Mouse (Mus musculus): ENCODE measurements at regions not wholly inside any gene's neighbourhood (a gene's known extent, or its start where the extent isn't known, plus 50 kb on each side); places are given as distances from the start of the nearest gene placed in this dataset.

DNA sequence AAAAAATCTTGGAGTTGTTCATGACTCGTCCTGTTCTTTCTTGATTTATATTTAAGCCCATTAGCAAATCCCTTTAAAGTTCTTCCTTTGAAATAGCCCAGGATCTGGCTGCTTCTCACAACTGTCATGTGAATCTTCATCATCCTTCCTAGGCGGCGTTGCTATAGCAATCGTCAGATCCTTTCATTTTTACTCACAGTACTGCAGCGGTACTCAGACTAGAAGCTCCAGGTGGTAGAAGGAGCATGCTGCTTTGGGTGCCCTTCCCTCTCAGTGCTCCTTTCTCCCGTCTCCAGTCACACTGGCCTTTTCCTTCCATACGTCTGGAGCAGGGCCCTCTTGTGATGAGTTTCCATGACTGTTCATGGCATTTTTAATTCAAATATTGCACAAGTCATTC is 93.1 kb downstream of the Gm10260 start:
- H3K27me3 ChIP-seq (ENCODE audit: control insufficient read depth, insufficient read depth, low read length) = no peaks in the 10 kb centered on the region
- H3K27ac ChIP-seq (ENCODE audit: low read length) = no peak overlapping the region
- no peak overlapping the region for H3K4me3 ChIP-seq (ENCODE audit: low read depth, low read length)
- no peak for ATAC-seq (ENCODE audit: insufficient number of reproducible peaks, insufficient read depth, low FRiP score, low read depth)
- H3K4me1 ChIP-seq (ENCODE audit: control insufficient read depth, insufficient read depth, low read length) = 0 out of 2 replicates have a peak, but pooled peaks cover 5% of the 10 kb centered on the region
- no peak overlapping the region for H3K9ac ChIP-seq (replicated peaks; ENCODE audit: low read depth, low read length)
- H3K9me3 ChIP-seq (ENCODE audit: control insufficient read depth, low read depth, low read length) = no peaks in the 10 kb centered on the region
- H3K36me3 ChIP-seq (ENCODE audit: control insufficient read depth, insufficient read depth, low read length) = no peaks in the 10 kb centered on the region
- H3K4me2 ChIP-seq (replicated peaks; ENCODE audit: low read depth, low read length) = no peak overlapping the region
- WGBS = 76% methylated on average over 7 of the region's 7 CpGs

DNA sequence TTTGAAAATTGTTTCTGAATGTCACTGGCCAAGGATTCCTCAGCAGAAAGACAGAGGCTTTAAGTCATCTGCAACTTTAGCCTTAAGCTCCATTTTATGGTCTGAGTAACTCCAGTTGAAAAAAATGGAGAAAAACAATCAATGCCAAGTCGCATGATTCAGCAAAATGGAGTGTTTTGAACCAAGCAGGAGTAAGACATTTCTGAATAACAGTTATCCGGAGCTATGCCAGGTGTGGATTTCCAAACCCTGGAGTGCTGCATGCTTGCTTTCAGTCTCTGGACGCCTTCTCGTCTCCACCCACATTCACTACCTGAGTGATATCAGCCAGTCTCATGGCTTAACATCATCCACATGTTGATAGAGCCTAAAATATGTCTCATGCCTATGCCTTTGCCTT is 93.7 kb downstream of the Gm10260 start:
- H3K4me1 ChIP-seq (ENCODE audit: control insufficient read depth, insufficient read depth, low read length) = 0 out of 2 replicates have a peak, but pooled peaks cover 3% of the 10 kb centered on the region
- H3K9ac ChIP-seq (replicated peaks; ENCODE audit: low read depth, low read length) = no peak overlapping the region
- no peak overlapping the region for H3K27ac ChIP-seq (ENCODE audit: low read length)
- no peak for ATAC-seq (ENCODE audit: insufficient number of reproducible peaks, insufficient read depth, low FRiP score, low read depth)
- H3K4me3 ChIP-seq (ENCODE audit: low read depth, low read length) = no peak overlapping the region
- H3K27me3 ChIP-seq (ENCODE audit: control insufficient read depth, insufficient read depth, low read length) = no peaks in the 10 kb centered on the region
- 79% methylated on average over 4 of the region's 4 CpGs for WGBS
- H3K9me3 ChIP-seq (ENCODE audit: control insufficient read depth, low read depth, low read length) = no peaks in the 10 kb centered on the region
- H3K4me2 ChIP-seq (replicated peaks; ENCODE audit: low read depth, low read length) = no peak overlapping the region
- H3K36me3 ChIP-seq (ENCODE audit: control insufficient read depth, insufficient read depth, low read length) = no peaks in the 10 kb centered on the region

DNA sequence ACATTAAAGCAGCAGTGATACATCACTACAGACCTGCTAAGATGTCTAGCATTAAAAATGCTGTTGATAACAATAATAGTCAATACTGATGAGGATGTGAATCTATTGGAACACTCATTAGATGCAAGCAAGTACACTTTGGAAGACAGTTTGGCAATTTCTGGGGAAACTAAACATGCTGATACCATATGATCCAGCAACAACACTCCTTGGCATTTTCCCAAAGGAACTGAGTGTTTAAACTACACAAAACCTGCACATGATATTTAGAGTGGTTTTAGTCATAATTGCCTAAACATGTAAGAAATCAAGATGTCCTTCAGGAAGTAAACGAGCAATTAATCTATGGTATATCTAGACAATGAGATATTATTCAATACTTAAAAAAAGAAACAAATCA is 95.2 kb downstream of the Gm10260 start:
- H3K4me3 ChIP-seq (ENCODE audit: low read depth, low read length) = no peak overlapping the region
- H3K27me3 ChIP-seq (ENCODE audit: control insufficient read depth, insufficient read depth, low read length) = no peaks in the 10 kb centered on the region
- WGBS = 72% methylated on average over 1 of the region's 1 CpGs
- ATAC-seq (ENCODE audit: insufficient number of reproducible peaks, insufficient read depth, low FRiP score, low read depth) = no peak
- H3K27ac ChIP-seq (ENCODE audit: low read length) = no peak overlapping the region
- no peak overlapping the region for H3K9ac ChIP-seq (replicated peaks; ENCODE audit: low read depth, low read length)
- no peaks in the 10 kb centered on the region for H3K36me3 ChIP-seq (ENCODE audit: control insufficient read depth, insufficient read depth, low read length)
- no peaks in the 10 kb centered on the region for H3K9me3 ChIP-seq (ENCODE audit: control insufficient read depth, low read depth, low read length)
- no peak overlapping the region for H3K4me2 ChIP-seq (replicated peaks; ENCODE audit: low read depth, low read length)
- H3K4me1 ChIP-seq (ENCODE audit: control insufficient read depth, insufficient read depth, low read length) = 0 out of 2 replicates have a peak, but pooled peaks cover 3% of the 10 kb centered on the region

DNA sequence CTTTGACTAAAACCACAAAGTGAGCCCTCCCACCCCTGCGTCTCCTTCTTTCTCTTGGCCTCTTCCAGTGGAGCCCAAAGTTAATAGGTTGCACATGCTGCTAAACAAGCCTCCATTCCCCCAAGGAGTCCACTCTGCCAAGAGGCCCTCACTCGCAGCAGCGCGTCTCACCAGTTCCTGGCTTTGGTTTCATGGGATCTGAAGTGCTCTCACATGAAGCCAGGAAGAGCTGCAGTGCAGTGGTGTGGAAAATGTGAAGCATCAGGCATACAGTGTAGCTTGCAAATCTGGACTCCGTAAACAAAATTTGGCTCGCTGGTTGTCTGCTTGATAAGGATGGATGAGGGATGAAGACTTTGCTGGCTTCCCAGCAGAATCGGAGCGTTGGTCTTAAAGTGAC is 97.7 kb downstream of the Gm10260 start:
- Histone ChIP-seq H3K4me2 (replicated peaks; ENCODE audit: low read depth, low read length) (no peak overlapping the region), H3K4me1 (ENCODE audit: control insufficient read depth, insufficient read depth, low read length) (no peaks in the 10 kb centered on the region), H3K27me3 (ENCODE audit: control insufficient read depth, insufficient read depth, low read length) (no peaks in the 10 kb centered on the region), H3K9ac (replicated peaks; ENCODE audit: low read depth, low read length) (no peak overlapping the region), H3K9me3 (ENCODE audit: control insufficient read depth, low read depth, low read length) (no peaks in the 10 kb centered on the region), H3K4me3 (ENCODE audit: low read depth, low read length) (no peak overlapping the region), H3K36me3 (ENCODE audit: control insufficient read depth, insufficient read depth, low read length) (no peaks in the 10 kb centered on the region), H3K27ac (ENCODE audit: low read length) (no peak overlapping the region)
- no peak for ATAC-seq (ENCODE audit: insufficient number of reproducible peaks, insufficient read depth, low FRiP score, low read depth)
- 58% methylated on average over 8 of the region's 8 CpGs for WGBS

DNA sequence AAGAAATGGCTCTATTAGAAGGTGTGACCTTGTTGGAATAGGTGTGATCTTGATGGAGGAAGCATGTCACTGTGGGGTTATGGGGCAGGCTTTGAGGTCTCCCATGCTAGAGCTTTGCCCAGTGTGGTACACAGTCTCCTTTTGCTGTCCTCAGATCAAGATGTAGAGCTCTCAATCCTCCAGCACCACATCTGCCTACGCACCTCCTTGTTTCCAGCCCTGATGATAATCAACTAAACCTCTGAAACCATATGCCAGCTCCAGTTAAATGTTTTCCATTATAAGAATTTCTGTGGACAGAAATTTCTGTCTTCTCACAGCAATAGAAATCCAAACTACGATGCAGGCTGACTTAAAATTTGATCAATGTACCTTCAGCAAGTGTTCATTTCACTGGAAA is 103.8 kb downstream of the Gm10260 start:
- no peaks in the 10 kb centered on the region for H3K36me3 ChIP-seq (ENCODE audit: control insufficient read depth, insufficient read depth, low read length)
- no peak overlapping the region for H3K4me2 ChIP-seq (replicated peaks; ENCODE audit: low read depth, low read length)
- H3K27me3 ChIP-seq (ENCODE audit: control insufficient read depth, insufficient read depth, low read length) = no peaks in the 10 kb centered on the region
- H3K9me3 ChIP-seq (ENCODE audit: control insufficient read depth, low read depth, low read length) = no peaks in the 10 kb centered on the region
- ATAC-seq (ENCODE audit: insufficient number of reproducible peaks, insufficient read depth, low FRiP score, low read depth) = no peak
- H3K27ac ChIP-seq (ENCODE audit: low read length) = no peak overlapping the region
- no peak overlapping the region for H3K4me3 ChIP-seq (ENCODE audit: low read depth, low read length)
- no peaks in the 10 kb centered on the region for H3K4me1 ChIP-seq (ENCODE audit: control insufficient read depth, insufficient read depth, low read length)
- H3K9ac ChIP-seq (replicated peaks; ENCODE audit: low read depth, low read length) = no peak overlapping the region
- WGBS = 91% methylated on average over 2 of the region's 2 CpGs

DNA sequence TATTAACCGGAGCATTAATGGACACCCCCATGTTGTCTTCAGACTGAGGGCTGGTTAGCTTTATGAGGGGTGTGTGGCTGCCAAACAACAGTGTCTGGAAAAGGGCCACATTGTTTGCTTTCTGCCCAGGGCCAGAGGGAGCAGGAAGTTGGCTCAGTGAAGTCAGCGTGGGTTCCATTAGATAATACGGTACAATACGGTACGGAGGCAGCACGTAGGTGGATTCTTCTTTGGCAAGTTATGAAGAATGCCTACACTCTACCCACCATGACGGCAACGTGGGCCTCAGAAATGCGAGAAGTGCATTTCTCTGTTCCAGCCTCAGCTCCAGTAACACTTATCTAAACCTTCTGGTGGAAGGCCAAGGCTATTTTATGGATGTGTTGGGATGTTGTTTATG is 108.2 kb downstream of the Gm10260 start:
- Histone ChIP-seq H3K4me3 (ENCODE audit: low read depth, low read length) (no peak overlapping the region), H3K4me2 (replicated peaks; ENCODE audit: low read depth, low read length) (0 out of 2 replicates have a peak overlapping the region, but pooled peaks have one; percentile 20), H3K27ac (ENCODE audit: low read length) (no peak overlapping the region), H3K27me3 (ENCODE audit: control insufficient read depth, insufficient read depth, low read length) (no peaks in the 10 kb centered on the region), H3K4me1 (ENCODE audit: control insufficient read depth, insufficient read depth, low read length) (no peaks in the 10 kb centered on the region), H3K36me3 (ENCODE audit: control insufficient read depth, insufficient read depth, low read length) (no peaks in the 10 kb centered on the region), H3K9ac (replicated peaks; ENCODE audit: low read depth, low read length) (no peak overlapping the region), H3K9me3 (ENCODE audit: control insufficient read depth, low read depth, low read length) (no peaks in the 10 kb centered on the region)
- ATAC-seq (ENCODE audit: insufficient number of reproducible peaks, insufficient read depth, low FRiP score, low read depth) = 0 out of 2 replicates have a peak, but pooled peaks have one; percentile 42
- WGBS = 71% methylated on average over 9 of the region's 9 CpGs

DNA sequence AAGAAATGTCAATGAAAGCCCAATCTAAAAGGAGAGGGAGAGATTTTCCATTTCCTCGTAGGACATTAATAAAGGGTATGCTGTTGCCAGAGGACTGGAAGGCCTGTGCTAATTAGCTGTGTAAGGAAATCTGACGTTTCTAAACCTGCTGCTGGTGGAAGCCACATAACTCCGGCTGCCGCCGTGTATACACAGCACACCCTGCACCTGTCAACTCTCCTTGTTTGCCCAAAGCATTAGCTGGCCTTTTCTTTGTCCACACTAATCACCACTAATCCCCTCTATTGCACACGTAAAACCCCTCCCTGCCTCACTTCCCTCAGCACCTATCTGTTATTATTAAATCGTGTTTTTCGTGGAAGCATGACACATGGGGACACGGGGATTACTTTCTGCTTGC is 108.7 kb downstream of the Gm10260 start:
- Histone ChIP-seq H3K9ac (replicated peaks; ENCODE audit: low read depth, low read length) (no peak overlapping the region), H3K4me2 (replicated peaks; ENCODE audit: low read depth, low read length) (0 out of 2 replicates have a peak overlapping the region, but pooled peaks have one; percentile 20), H3K4me3 (ENCODE audit: low read depth, low read length) (no peak overlapping the region), H3K36me3 (ENCODE audit: control insufficient read depth, insufficient read depth, low read length) (no peaks in the 10 kb centered on the region), H3K27me3 (ENCODE audit: control insufficient read depth, insufficient read depth, low read length) (no peaks in the 10 kb centered on the region), H3K27ac (ENCODE audit: low read length) (no peak overlapping the region), H3K4me1 (ENCODE audit: control insufficient read depth, insufficient read depth, low read length) (no peaks in the 10 kb centered on the region), H3K9me3 (ENCODE audit: control insufficient read depth, low read depth, low read length) (no peaks in the 10 kb centered on the region)
- 54% methylated on average over 9 of the region's 9 CpGs for WGBS
- ATAC-seq (ENCODE audit: insufficient number of reproducible peaks, insufficient read depth, low FRiP score, low read depth) = peak; percentile 92

DNA sequence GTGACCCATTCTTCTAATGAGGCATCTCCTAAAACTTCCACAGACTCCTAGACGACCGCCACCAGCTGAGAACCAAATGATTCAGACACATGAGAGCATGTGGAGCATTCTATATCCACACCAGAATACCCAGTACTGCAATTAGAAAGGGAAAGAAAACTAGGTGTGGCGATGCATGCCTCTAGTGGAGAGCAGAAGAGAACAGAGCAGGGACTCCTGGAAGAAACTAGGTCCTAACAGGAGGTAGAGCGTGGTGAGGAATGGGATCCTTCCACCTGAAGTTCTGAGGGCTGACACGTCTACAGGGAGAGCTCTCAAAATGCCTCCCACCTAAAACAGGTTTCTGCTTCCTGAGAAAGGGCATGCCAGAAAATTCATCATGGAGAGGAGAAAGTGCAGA is 109.3 kb downstream of the Gm10260 start:
- Histone ChIP-seq H3K27ac (ENCODE audit: low read length) (no peak overlapping the region), H3K9ac (replicated peaks; ENCODE audit: low read depth, low read length) (no peak overlapping the region), H3K4me1 (ENCODE audit: control insufficient read depth, insufficient read depth, low read length) (no peaks in the 10 kb centered on the region), H3K36me3 (ENCODE audit: control insufficient read depth, insufficient read depth, low read length) (no peaks in the 10 kb centered on the region), H3K9me3 (ENCODE audit: control insufficient read depth, low read depth, low read length) (no peaks in the 10 kb centered on the region), H3K4me2 (replicated peaks; ENCODE audit: low read depth, low read length) (no peak overlapping the region), H3K4me3 (ENCODE audit: low read depth, low read length) (no peak overlapping the region), H3K27me3 (ENCODE audit: control insufficient read depth, insufficient read depth, low read length) (no peaks in the 10 kb centered on the region)
- no peak for ATAC-seq (ENCODE audit: insufficient number of reproducible peaks, insufficient read depth, low FRiP score, low read depth)
- WGBS = 82% methylated on average over 5 of the region's 5 CpGs

DNA sequence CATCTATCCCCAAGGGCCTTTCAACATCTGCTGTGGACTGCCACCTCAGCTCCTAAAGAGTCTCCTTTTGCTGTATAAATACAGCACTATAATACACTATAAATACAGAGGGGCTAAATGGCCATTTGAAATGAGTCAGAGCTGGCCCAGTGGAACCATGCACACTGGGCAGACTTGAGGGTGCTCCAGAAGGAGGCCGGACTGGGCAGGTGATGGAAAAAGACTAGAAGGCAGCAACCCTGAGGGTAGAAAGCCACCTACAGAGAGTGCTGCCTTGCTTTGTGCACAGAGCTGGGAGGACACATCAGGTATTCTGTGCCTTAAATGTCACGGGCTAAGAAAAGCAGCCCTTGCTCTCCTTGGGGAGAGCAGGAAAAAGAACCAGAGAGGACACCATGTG is 110.2 kb downstream of the Gm10260 start:
- H3K4me3 ChIP-seq (ENCODE audit: low read depth, low read length) = no peak overlapping the region
- no peaks in the 10 kb centered on the region for H3K27me3 ChIP-seq (ENCODE audit: control insufficient read depth, insufficient read depth, low read length)
- H3K9ac ChIP-seq (replicated peaks; ENCODE audit: low read depth, low read length) = no peak overlapping the region
- no peak overlapping the region for H3K27ac ChIP-seq (ENCODE audit: low read length)
- no peaks in the 10 kb centered on the region for H3K9me3 ChIP-seq (ENCODE audit: control insufficient read depth, low read depth, low read length)
- no peak for ATAC-seq (ENCODE audit: insufficient number of reproducible peaks, insufficient read depth, low FRiP score, low read depth)
- WGBS = 88% methylated on average over 2 of the region's 2 CpGs
- no peak overlapping the region for H3K4me2 ChIP-seq (replicated peaks; ENCODE audit: low read depth, low read length)
- no peaks in the 10 kb centered on the region for H3K36me3 ChIP-seq (ENCODE audit: control insufficient read depth, insufficient read depth, low read length)
- H3K4me1 ChIP-seq (ENCODE audit: control insufficient read depth, insufficient read depth, low read length) = no peaks in the 10 kb centered on the region
